ENCODE assay signal across 9 mouse cellular contexts in genomic region chr6:23791822-23792221, GRCm38 (mm10).
"Had no signal": no experiment of that assay in that cellular context is flagged by ENCODE, and none has a peak within 500 bp of the region (broad histone marks: within the 10 kb centered on the region; RNA-seq: fewer than 3 reads in every experiment).

No protein-coding gene starts in this region.

- DNase-seq: kidney, adult 18-20 months; kidney, adult 9 months; kidney, postnatal 14 days; kidney, postnatal 4 days; left cerebral cortex, postnatal 4 days; liver, postnatal 0 days; midbrain, embryonic 14.5 days; thymus, adult 18-20 months; thymus, postnatal 36 days had no signal

- ATAC-seq: liver, postnatal 0 days had no signal
